Mouse (Mus musculus): ENCODE measurements at regions not wholly inside any gene's neighbourhood (a gene's known extent, or its start where the extent isn't known, plus 50 kb on each side); places are given as distances from the start of the nearest gene placed in this dataset.

DNA sequence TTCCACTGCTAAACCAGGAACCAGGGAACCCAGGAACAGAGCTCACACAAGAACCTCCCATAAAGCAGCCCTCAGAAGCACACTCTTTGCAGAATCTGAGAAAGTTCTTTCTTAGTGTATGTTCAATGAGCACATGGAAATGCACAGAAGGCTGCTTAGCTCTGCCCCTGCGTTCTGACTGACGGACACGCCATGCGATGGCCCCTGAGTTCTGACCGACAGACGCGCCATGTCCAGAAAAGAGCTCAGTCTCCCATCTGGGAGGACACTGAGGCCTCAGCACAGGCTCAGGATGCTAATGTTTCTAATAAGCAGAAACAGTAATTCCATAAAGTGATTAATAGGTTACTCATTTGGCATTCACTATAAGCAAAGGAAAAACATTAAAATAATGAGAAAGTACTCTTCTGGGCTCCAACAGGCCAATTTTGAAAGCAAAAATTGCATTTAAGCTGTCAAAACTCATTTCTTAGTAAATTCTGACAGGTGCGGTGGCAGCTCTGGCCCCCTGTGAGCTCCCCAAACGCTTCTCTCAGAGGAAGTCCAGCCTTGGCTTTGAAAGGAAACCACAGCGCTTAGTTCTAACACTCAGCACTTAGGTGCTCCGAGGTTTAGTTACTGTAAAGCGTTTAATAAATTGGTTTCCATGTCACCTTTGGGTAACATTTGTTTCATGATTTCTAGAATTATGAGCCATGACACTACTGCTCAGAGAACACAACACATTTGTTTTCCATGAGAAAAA lies 309.9 kb upstream of the Smim15 start:
- TF ChIP-seq CTCF (IDR thresholded peaks at IDR 0.05; ENCODE audit: low read depth) = no peak
- no peak for TF ChIP-seq EP300 (IDR thresholded peaks at IDR 0.05; ENCODE audit: low read depth)
